Mouse (Mus musculus): ENCODE results near the gene Khsrp.

- TF ChIP-seq POLR2A (IDR thresholded peaks at IDR 0.05; ENCODE audit: borderline replicate concordance, extremely low read depth, insufficient read depth, insufficient read length, poor library complexity, severe bottlenecking) (no peak), CTCF (IDR thresholded peaks at IDR 0.05; ENCODE audit: borderline replicate concordance, extremely low read depth, insufficient read depth, insufficient read length) (no peak)
Observed at GRCm38 (mm10) chr17:56979524-56979923, 51.8 kb downstream of the Khsrp start.

All from brain, embryonic 14.5 days (tissue).